In the genomic region with DNA sequence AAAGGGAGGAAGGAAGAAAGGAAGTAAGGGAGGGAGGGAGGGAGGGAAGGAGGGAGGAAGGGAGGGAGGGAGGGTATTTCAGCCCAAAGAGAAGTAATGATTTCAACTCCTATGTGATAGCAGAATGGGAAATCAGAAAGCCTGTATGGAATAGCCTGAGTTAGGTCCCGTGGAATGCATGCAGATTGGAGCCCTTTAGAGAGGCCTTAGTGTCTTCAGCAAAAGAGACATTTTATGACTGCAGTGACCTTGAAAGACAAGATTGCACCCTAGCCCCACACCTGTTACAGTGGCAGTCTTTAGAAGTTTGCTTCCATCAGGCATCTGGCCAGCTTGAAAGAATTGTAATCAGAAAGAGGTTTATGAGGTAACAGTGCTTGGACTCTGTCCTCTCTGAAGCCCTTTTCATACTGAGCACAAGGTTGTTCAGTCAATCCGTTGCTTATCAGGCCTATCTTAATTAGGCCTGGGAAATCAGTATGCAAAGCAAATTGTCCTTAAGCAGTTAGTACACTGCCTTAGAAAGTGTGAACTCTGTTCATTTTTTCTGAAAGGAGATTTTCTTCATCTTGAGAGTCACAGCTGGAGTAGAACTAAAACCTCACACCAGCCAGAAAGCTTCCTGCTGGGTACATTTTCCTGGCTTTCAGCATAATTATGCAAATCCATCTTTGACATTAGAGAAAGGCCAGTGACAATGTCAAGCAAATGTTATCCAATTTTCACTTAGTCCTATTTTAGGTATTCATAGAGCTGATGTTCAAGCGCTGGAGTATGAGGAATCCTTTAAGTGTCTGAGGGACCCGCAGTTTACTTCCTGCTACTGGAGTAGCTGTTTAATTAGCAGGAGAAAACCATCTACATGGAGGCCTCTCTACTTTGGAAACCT, we compare ENCODE assay signal across 27 mouse cellular contexts. TPM values are rescaled to one million over a fixed set of nuclear protein-coding genes. Genes with fewer than 3 reads are reported as not detected.
DNase-seq lines count a peak whose midpoint lies in the region; ATAC-seq and TF ChIP-seq lines count a peak whose summit lies in the region.
"Had no signal": no experiment of that assay in that cellular context is flagged by ENCODE, and none has a peak within 500 bp of the region (broad histone marks: within the 10 kb centered on the region; RNA-seq: fewer than 3 reads in every experiment).

No protein-coding gene starts in this region.

- H3K4me1 ChIP-seq in forebrain, embryonic 11.5 days (replicated peaks; ENCODE audit: control insufficient read depth, insufficient read depth, low read length): no peaks in the 10 kb centered on the region
- H3K4me1 ChIP-seq in forebrain, embryonic 10.5 days: peaks cover 19% of the 10 kb centered on the region; the same call in 1 of the 2 replicates
- H3K4me1 ChIP-seq in kidney, embryonic 15.5 days: no peaks in the 10 kb centered on the region
- H3K4me1 ChIP-seq in intestine, embryonic 14.5 days (replicated peaks; ENCODE audit: control insufficient read depth, insufficient read depth, low read length): no peaks in the 10 kb centered on the region
- H3K4me1 ChIP-seq in midbrain, embryonic 14.5 days (ENCODE audit: control insufficient read depth, insufficient read depth, low read length): peaks cover 3% of the 10 kb centered on the region; the same call in 1 of the 2 replicates
- no peaks in the 10 kb centered on the region for H3K4me1 ChIP-seq in heart, adult 2 months (ENCODE audit: control insufficient read depth, insufficient read depth, low read length)
- H3K4me1 ChIP-seq: embryonic facial prominence, embryonic 15.5 days; heart, embryonic 13.5 days; liver, embryonic 15.5 days; lung, embryonic 15.5 days; stomach, embryonic 15.5 days had no signal

- no peak overlapping the region for H3K27ac ChIP-seq in forebrain, embryonic 11.5 days (ENCODE audit: low read depth, low read length)
- no peak overlapping the region for H3K27ac ChIP-seq in forebrain, embryonic 10.5 days
- no peak overlapping the region for H3K27ac ChIP-seq in kidney, embryonic 15.5 days
- no peak overlapping the region for H3K27ac ChIP-seq in intestine, embryonic 14.5 days (ENCODE audit: low read depth)
- no peak overlapping the region for H3K27ac ChIP-seq in midbrain, embryonic 14.5 days (replicated peaks; ENCODE audit: low read depth, low read length)
- H3K27ac ChIP-seq in heart, adult 2 months: no peak overlapping the region
- H3K27ac ChIP-seq: embryonic facial prominence, embryonic 15.5 days; heart, embryonic 13.5 days; hindbrain, embryonic 13.5 days; left cerebral cortex, adult 2 months; liver, embryonic 15.5 days; lung, embryonic 15.5 days; stomach, embryonic 15.5 days had no signal

- H3K36me3 ChIP-seq in forebrain, embryonic 11.5 days (ENCODE audit: control insufficient read depth, insufficient read depth, low read length): no peaks in the 10 kb centered on the region
- no peaks in the 10 kb centered on the region for H3K36me3 ChIP-seq in forebrain, embryonic 10.5 days (replicated peaks)
- no peaks in the 10 kb centered on the region for H3K36me3 ChIP-seq in kidney, embryonic 15.5 days
- no peaks in the 10 kb centered on the region for H3K36me3 ChIP-seq in intestine, embryonic 14.5 days (ENCODE audit: control insufficient read depth, insufficient read depth, low read length)
- no peaks in the 10 kb centered on the region for H3K36me3 ChIP-seq in midbrain, embryonic 14.5 days (ENCODE audit: control insufficient read depth, insufficient read depth, low read length)
- H3K36me3 ChIP-seq in heart, adult 2 months (ENCODE audit: control insufficient read depth, insufficient read depth, low read length): no peaks in the 10 kb centered on the region
- H3K36me3 ChIP-seq: embryonic facial prominence, embryonic 15.5 days; heart, embryonic 13.5 days; hindbrain, embryonic 13.5 days; liver, embryonic 15.5 days; lung, embryonic 15.5 days; stomach, embryonic 15.5 days had no signal

- no peak for TF ChIP-seq CTCF in heart, adult 2 months (IDR thresholded peaks at IDR 0.05)

- no peak overlapping the region for H3K4me3 ChIP-seq in forebrain, embryonic 11.5 days (ENCODE audit: low read depth, low read length)
- no peak overlapping the region for H3K4me3 ChIP-seq in forebrain, embryonic 10.5 days
- H3K4me3 ChIP-seq in kidney, embryonic 15.5 days (replicated peaks): no peak overlapping the region
- no peak overlapping the region for H3K4me3 ChIP-seq in intestine, embryonic 14.5 days (ENCODE audit: low read depth, low read length)
- H3K4me3 ChIP-seq in midbrain, embryonic 14.5 days (replicated peaks; ENCODE audit: low read depth, low read length): no peak overlapping the region
- no peak overlapping the region for H3K4me3 ChIP-seq in heart, adult 2 months
- H3K4me3 ChIP-seq: embryonic facial prominence, embryonic 15.5 days; heart, embryonic 13.5 days; hindbrain, embryonic 13.5 days; left cerebral cortex, adult 2 months; liver, embryonic 15.5 days; lung, embryonic 15.5 days; myocyte; stomach, embryonic 15.5 days had no signal

- no peak for DNase-seq in forebrain, embryonic 11.5 days (ENCODE audit: low spot score)
- no peak for DNase-seq in forebrain, embryonic 10.5 days (ENCODE audit: extremely low spot score, low spot score)
- peak; percentile 10 for DNase-seq in kidney, adult 9 months
- no peak for DNase-seq in intestine, embryonic 14.5 days (ENCODE audit: low spot score)
- DNase-seq in midbrain, embryonic 14.5 days: peak; percentile 26
- no peak for DNase-seq in layer of hippocampus, postnatal 10 days (ENCODE audit: low spot score in 2 of 2)
- no peak for DNase-seq in heart, adult 2 months
- DNase-seq: adrenal gland, postnatal 25 days; cerebellum, adult 9-11 months; gastrocnemius, postnatal 14 days; heart, adult 11 months; heart, postnatal 14 days; kidney, adult 18-20 months; kidney, postnatal 36 days; lung, postnatal 4 days; right cerebral cortex, adult 18-20 months; right cerebral cortex, postnatal 4 days; thymus, postnatal 25 days had no signal

- no peaks in the 10 kb centered on the region for H3K79me2 ChIP-seq in heart, adult 2 months (replicated peaks; ENCODE audit: control insufficient read depth, insufficient read depth, low read length)

- no peak overlapping the region for H3K9ac ChIP-seq in forebrain, embryonic 11.5 days (ENCODE audit: low read length)
- H3K9ac ChIP-seq in kidney, embryonic 15.5 days: no peak overlapping the region
- no peak overlapping the region for H3K9ac ChIP-seq in intestine, embryonic 14.5 days (ENCODE audit: low read length)
- no peak overlapping the region for H3K9ac ChIP-seq in midbrain, embryonic 14.5 days (replicated peaks; ENCODE audit: low read length)
- no peak overlapping the region for H3K9ac ChIP-seq in heart, adult 2 months (ENCODE audit: low read depth, low read length)
- H3K9ac ChIP-seq: embryonic facial prominence, embryonic 15.5 days; heart, embryonic 13.5 days; hindbrain, embryonic 13.5 days; liver, embryonic 15.5 days; lung, embryonic 15.5 days; stomach, embryonic 15.5 days had no signal

- no peak for TF ChIP-seq EP300 in heart, adult 2 months (IDR thresholded peaks at IDR 0.05; ENCODE audit: insufficient read depth, low read depth, low read length)

- intact Hi-C loops in heart, adult 2 months (cut with DNase I): no loop called here

- no peak for TF ChIP-seq POLR2A in heart, adult 2 months (IDR thresholded peaks at IDR 0.05; ENCODE audit: insufficient read depth, low read depth, low read length)

- ATAC-seq in forebrain, embryonic 11.5 days (replicated peaks; ENCODE audit: low FRiP score): peak; percentile 77
- ATAC-seq in kidney, embryonic 15.5 days (replicated peaks; ENCODE audit: low FRiP score): no peak
- ATAC-seq in intestine, embryonic 14.5 days (replicated peaks; ENCODE audit: low FRiP score, low TSS enrichment, low read depth): peak; percentile 87
- ATAC-seq in midbrain, embryonic 14.5 days (ENCODE audit: low FRiP score, low TSS enrichment): peak; percentile 24; the same call in 1 of the 2 replicates

- H3K27me3 ChIP-seq in forebrain, embryonic 11.5 days (ENCODE audit: control insufficient read depth, insufficient read depth, low read length): no peaks in the 10 kb centered on the region; the same call in 1 of the 2 replicates
- H3K27me3 ChIP-seq in forebrain, embryonic 10.5 days (ENCODE audit: poor library complexity, severe bottlenecking): peaks cover 41% of the 10 kb centered on the region
- 0 out of 2 replicates have a peak, but pooled peaks cover 3% of the 10 kb centered on the region for H3K27me3 ChIP-seq in kidney, embryonic 15.5 days
- no peaks in the 10 kb centered on the region for H3K27me3 ChIP-seq in intestine, embryonic 14.5 days (replicated peaks; ENCODE audit: control insufficient read depth, insufficient read depth, low read length)
- no peaks in the 10 kb centered on the region for H3K27me3 ChIP-seq in midbrain, embryonic 14.5 days (ENCODE audit: control insufficient read depth, insufficient read depth, low read length)
- no peaks in the 10 kb centered on the region for H3K27me3 ChIP-seq in heart, adult 2 months (ENCODE audit: control insufficient read depth, insufficient read depth, low read length)
- H3K27me3 ChIP-seq: heart, embryonic 13.5 days; hindbrain, embryonic 13.5 days; liver, embryonic 15.5 days; lung, embryonic 15.5 days; stomach, embryonic 15.5 days had no signal

- H3K4me2 ChIP-seq in forebrain, embryonic 11.5 days (ENCODE audit: low read depth, low read length, severe bottlenecking): no peak overlapping the region
- no peak overlapping the region for H3K4me2 ChIP-seq in kidney, embryonic 15.5 days
- H3K4me2 ChIP-seq in intestine, embryonic 14.5 days (ENCODE audit: low read length): no peak overlapping the region
- no peak overlapping the region for H3K4me2 ChIP-seq in midbrain, embryonic 14.5 days (ENCODE audit: low read length)
- H3K4me2 ChIP-seq: embryonic facial prominence, embryonic 15.5 days; heart, embryonic 13.5 days; hindbrain, embryonic 13.5 days; liver, embryonic 15.5 days; lung, embryonic 15.5 days; stomach, embryonic 15.5 days had no signal

- no peaks in the 10 kb centered on the region for H3K9me3 ChIP-seq in forebrain, embryonic 11.5 days (ENCODE audit: control insufficient read depth, low read length)
- no peaks in the 10 kb centered on the region for H3K9me3 ChIP-seq in forebrain, embryonic 10.5 days
- no peaks in the 10 kb centered on the region for H3K9me3 ChIP-seq in kidney, embryonic 15.5 days (replicated peaks)
- no peaks in the 10 kb centered on the region for H3K9me3 ChIP-seq in intestine, embryonic 14.5 days (ENCODE audit: control insufficient read depth, low read length)
- H3K9me3 ChIP-seq in midbrain, embryonic 14.5 days (ENCODE audit: control insufficient read depth, low read length): no peaks in the 10 kb centered on the region
- H3K9me3 ChIP-seq: embryonic facial prominence, embryonic 15.5 days; heart, embryonic 13.5 days; hindbrain, embryonic 13.5 days; liver, embryonic 15.5 days; lung, embryonic 15.5 days; stomach, embryonic 15.5 days had no signal

- 41% methylated on average over 4 of the region's 4 CpGs for WGBS in forebrain, embryonic 11.5 days
- WGBS in forebrain, embryonic 10.5 days: 45% methylated on average over 4 of the region's 4 CpGs
- WGBS in kidney, embryonic 15.5 days: 55% methylated on average over 4 of the region's 4 CpGs
- WGBS in intestine, embryonic 14.5 days: 58% methylated on average over 4 of the region's 4 CpGs
- 41% methylated on average over 4 of the region's 4 CpGs for WGBS in midbrain, embryonic 14.5 days
- WGBS in heart, adult 2 months: 68% methylated on average over 4 of the region's 4 CpGs

RNA-seq across cellular contexts. Expression of gene Amot, which starts 38.9 kb away (rescaled TPM):
- polyA plus RNA-seq in forebrain, embryonic 11.5 days (2014; fragmentation: Nextera tagmentation; extraction: Ambion mirVana): 17.2 and 17.5 TPM in 2 replicates
- polyA plus RNA-seq in forebrain, embryonic 10.5 days (2016; fragmentation: Nextera tagmentation; extraction: Ambion mirVana): 13.7 and 17.5 TPM in 2 replicates
- 24.9 and 25.0 TPM in 2 replicates for polyA plus RNA-seq in kidney, embryonic 15.5 days (2015; fragmentation: Nextera tagmentation; extraction: Ambion mirVana)
- polyA plus RNA-seq in intestine, embryonic 14.5 days (2014; fragmentation: Nextera tagmentation; extraction: Ambion mirVana): 18.0 and 21.5 TPM in 2 replicates
- 5.9 and 9.1 TPM in 2 replicates for polyA plus RNA-seq in midbrain, embryonic 14.5 days (2014; fragmentation: Nextera tagmentation; extraction: Ambion mirVana)
- 10 to 100 TPM; 29.4 to 30.8 TPM for total RNA-seq in layer of hippocampus, postnatal 10 days (2021)
- 1 to 10 TPM; 6.1 to 7.2 TPM for total RNA-seq in heart, adult 2 months (2021)
- 6.4 and 6.7 TPM in 2 replicates for polyA plus RNA-seq in heart, adult 2 months (2012; rRNA removed)

Comparison
In these comparisons a context has a peak if more than half of its experiments do, and no peak if none do; other contexts are left out.
1. DNase-seq: peak in kidney, adult 9 months (single experiment) and midbrain, embryonic 14.5 days (single experiment); none in forebrain, embryonic 11.5 days (single experiment), forebrain, embryonic 10.5 days (single experiment), intestine, embryonic 14.5 days (single experiment), layer of hippocampus, postnatal 10 days (0 of 2) and heart, adult 2 months (0 of 2).